Mouse (Mus musculus) hindbrain, postnatal 0 days (tissue): ENCODE results near the gene H2-T22. TPM values are rescaled to one million over a fixed set of nuclear protein-coding genes. Genes with fewer than 3 reads are reported as not detected.
A peak's percentile ranks its signal among the peaks of the same experiment; 100 is the strongest.

Experiments
- ATAC-seq: fragments of 200-750 bp; cut with Nextera tagmentation; 2 replicates; pipeline ENCODE4 v1.8.0; 2017; ENCODE audit warnings: mild to moderate bottlenecking, moderate TSS enrichment, moderate library complexity
- DNase-seq: peaks from one replicate; pipeline ENCODE4 v3.0.0-alpha.2; 2015; ENCODE audit warnings: low spot score
- H3K27ac ChIP-seq: fragments of 300-500 bp; sonication (generic); 2 replicates; pipeline ENCODE4 v1.5.1; 2014; ENCODE audit warnings: mild to moderate bottlenecking
- H3K27me3 ChIP-seq: fragments of 300-500 bp; sonication (generic); 2 replicates; pipeline ENCODE4 v1.6.1; 2014; ENCODE audit warnings: low read length, mixed read lengths; ENCODE audit not compliant: insufficient read depth
- H3K36me3 ChIP-seq: fragments of 300-500 bp; sonication (generic); 2 replicates; pipeline ENCODE4 v1.6.1; 2014; ENCODE audit warnings: low read length, mixed read lengths; ENCODE audit not compliant: insufficient read depth
- H3K4me1 ChIP-seq: fragments of 300-500 bp; sonication (generic); 2 replicates; pipeline ENCODE4 v1.6.1; 2014; ENCODE audit warnings: antibody characterized with exemption, low read length, mixed read lengths; ENCODE audit not compliant: insufficient read depth
- H3K4me2 ChIP-seq: fragments of 300-500 bp; sonication (generic); 2 replicates; pipeline ENCODE4 v1.6.1; 2014; ENCODE audit warnings: low read depth, mild to moderate bottlenecking, low read length, moderate library complexity, mixed read lengths
- H3K4me3 ChIP-seq: fragments of 300-500 bp; sonication (generic); 2 replicates; pipeline ENCODE4 v1.5.1; 2014; ENCODE audit warnings: low read length
- H3K9ac ChIP-seq: fragments of 300-500 bp; sonication (generic); replicated peaks from 2 replicates; pipeline ENCODE4 v1.6.1; 2014; ENCODE audit warnings: mild to moderate bottlenecking, low read length, moderate library complexity, mixed read lengths
- H3K9me3 ChIP-seq: fragments of 300-500 bp; sonication (generic); 2 replicates; pipeline ENCODE4 v1.6.1; 2016; ENCODE audit warnings: low read length, mixed read lengths
- CTCF ChIP-seq: IDR thresholded peaks from 2 replicates; pipeline ENCODE4 v1.5.1; 2016; ENCODE audit warnings: antibody characterized with exemption, control low read depth, low read depth
- WGBS: fragments of 180-500 bp; shearing (Covaris S2); extraction: QIAGEN DNeasy Blood & Tissue Kit; methylation state at CpG from one replicate; pipeline ENCODE4 v1.1.7; 2014; 5-methylcytosine and 5-hydroxymethylcytosine counted together
- polyA plus RNA-seq: library from polyadenylated mRNA; unstranded; fragments of >200 nt; fragmentation: Nextera tagmentation; extraction: Ambion mirVana; gene quantifications from 2 replicates; pipeline ENCODE4 v1.2.1, GENCODE M21; 2015
- total RNA-seq: library from RNA; depleted of rRNA; stranded (reverse); fragments of >200 nt; gene quantifications from 2 replicates; pipeline ENCODE4 v1.2.3, GENCODE M21; 2014

The H2-T22 gene
- total and polyA plus RNA-seq, 2 experiments from 2014 or later: 9.1 to 15.4 TPM

DNA sequence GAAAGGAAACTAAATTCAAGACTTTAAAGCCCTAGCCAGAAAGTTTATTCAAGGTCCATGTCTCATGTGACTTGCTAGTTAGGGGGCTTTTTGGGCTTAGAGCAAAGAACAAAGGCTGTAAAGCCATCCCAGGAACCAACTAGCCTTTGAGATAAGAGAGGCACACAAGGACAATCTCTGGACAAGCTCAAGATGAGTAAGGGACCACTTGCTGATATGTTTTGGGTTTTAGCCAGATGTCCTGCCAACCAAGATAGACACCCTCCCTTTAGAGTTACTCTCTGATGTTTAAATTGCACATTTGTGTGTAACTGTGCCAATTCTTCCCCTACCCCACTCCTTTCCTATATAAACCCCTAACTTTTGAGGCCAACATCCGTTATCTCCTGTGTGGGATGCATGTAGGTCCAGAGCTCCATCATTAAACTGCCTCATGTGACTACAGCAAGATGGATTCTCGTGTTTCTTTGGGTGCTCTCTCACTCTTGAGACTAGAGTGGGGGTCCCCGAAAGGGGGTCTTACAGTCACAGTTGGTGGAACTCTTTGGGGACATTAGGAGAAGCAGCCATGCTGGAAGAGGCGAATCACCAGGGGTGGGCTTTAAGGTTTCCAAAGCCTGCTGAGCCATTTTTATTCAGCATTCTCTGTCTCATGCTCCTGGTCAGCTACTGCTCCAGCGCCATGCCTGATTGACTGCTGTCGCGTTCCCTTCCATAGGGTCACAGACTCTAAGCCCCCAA, 13.5 kb downstream of the H2-T22 start:
- Histone ChIP-seq H3K4me1 (no peaks in the 10 kb centered on the region), H3K9me3 (no peaks in the 10 kb centered on the region), H3K4me3 (no peak overlapping the region), H3K9ac (no peak overlapping the region), H3K27me3 (no peaks in the 10 kb centered on the region), H3K36me3 (no peaks in the 10 kb centered on the region), H3K4me2 (no peak overlapping the region), H3K27ac (no peak overlapping the region)
- no peak for TF ChIP-seq CTCF
- DNase-seq (no peak), ATAC-seq (no peak)
- WGBS: 66% methylated on average over 7 of the region's 7 CpGs

DNA sequence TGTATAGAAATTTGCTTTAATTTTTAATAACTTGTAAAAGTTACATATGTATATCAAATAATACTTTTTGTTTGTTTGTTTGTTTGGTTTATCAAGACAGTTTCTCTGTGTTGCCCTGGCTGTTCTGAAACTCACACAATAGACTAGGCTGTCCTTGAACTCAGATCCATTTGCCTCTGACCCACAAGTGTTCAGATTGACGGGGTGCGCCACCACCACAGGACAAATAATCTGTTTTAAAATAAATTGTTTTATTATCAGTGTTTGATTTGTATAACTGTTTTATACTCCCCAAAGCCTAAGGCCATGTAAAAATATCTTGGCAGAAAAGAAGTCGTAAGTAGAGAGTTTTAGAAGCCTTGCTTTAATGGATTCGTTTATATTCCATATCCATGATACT, 14.9 kb downstream of the H2-T22 start:
- no peak overlapping the region for H3K27ac ChIP-seq
- H3K4me1 ChIP-seq: no peaks in the 10 kb centered on the region
- 95% methylated on average over 4 of the region's 4 CpGs for WGBS
- DNase-seq (no peak), ATAC-seq (no peak)
- no peaks in the 10 kb centered on the region for H3K36me3 ChIP-seq
- TF ChIP-seq CTCF: no peak
- no peaks in the 10 kb centered on the region for H3K9me3 ChIP-seq
- H3K27me3 ChIP-seq: no peaks in the 10 kb centered on the region
- no peak overlapping the region for H3K4me2 ChIP-seq
- no peak overlapping the region for H3K9ac ChIP-seq
- H3K4me3 ChIP-seq: no peak overlapping the region

DNA sequence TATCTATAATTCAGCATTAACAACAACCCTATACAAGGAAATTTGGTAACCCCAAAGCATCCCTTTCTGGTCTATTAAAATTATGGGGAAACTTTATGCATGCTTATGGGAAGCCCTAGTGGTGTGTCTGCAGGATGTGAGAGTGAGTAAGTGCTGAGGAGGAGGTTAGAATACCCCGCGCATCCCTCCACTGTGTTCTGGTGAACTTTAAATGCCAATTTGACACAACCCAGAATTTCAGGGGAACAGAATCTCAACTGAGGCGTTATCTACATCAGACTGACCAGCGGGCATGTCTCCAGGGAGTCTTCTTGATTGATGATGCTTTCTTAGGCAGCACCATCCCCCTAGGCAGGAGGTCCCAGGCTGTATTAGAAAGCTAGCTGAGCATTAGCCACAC, 16.6 kb downstream of the H2-T22 start:
- 43% methylated on average over 4 of the region's 4 CpGs for WGBS
- H3K9ac ChIP-seq: no peak overlapping the region
- H3K27ac ChIP-seq: no peak overlapping the region
- H3K4me1 ChIP-seq: no peaks in the 10 kb centered on the region
- no peaks in the 10 kb centered on the region for H3K36me3 ChIP-seq
- H3K4me3 ChIP-seq: no peak overlapping the region
- no peaks in the 10 kb centered on the region for H3K27me3 ChIP-seq
- H3K9me3 ChIP-seq: no peaks in the 10 kb centered on the region
- H3K4me2 ChIP-seq: no peak overlapping the region
- ATAC-seq (no peak), DNase-seq (no peak)
- no peak for TF ChIP-seq CTCF

DNA sequence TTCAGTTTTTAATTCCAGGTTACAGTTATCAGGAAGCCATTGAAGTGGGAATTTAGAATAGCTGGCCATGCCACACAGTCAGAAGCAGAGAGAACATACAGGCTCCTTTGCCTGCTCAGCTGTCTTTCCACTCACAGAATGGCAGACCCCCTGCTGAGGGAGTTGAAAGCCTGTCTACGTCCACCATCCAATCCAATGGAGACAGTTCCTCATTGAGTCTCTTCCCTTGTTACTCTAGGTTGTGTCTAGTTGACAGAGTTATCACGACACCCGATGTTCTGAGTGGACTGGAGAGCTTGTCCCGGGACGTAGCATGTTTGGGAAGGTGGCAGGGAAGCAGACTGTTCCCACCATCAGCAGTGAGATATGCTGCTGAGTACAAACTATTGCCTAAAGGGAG, 17.4 kb downstream of the H2-T22 start:
- ATAC-seq (no peak), DNase-seq (no peak)
- Histone ChIP-seq H3K27ac (no peak overlapping the region), H3K36me3 (no peaks in the 10 kb centered on the region), H3K4me3 (no peak overlapping the region), H3K4me1 (no peaks in the 10 kb centered on the region), H3K9me3 (no peaks in the 10 kb centered on the region), H3K9ac (no peak overlapping the region), H3K4me2 (no peak overlapping the region), H3K27me3 (no peaks in the 10 kb centered on the region)
- no peak for TF ChIP-seq CTCF
- 44% methylated on average over 5 of the region's 5 CpGs for WGBS

DNA sequence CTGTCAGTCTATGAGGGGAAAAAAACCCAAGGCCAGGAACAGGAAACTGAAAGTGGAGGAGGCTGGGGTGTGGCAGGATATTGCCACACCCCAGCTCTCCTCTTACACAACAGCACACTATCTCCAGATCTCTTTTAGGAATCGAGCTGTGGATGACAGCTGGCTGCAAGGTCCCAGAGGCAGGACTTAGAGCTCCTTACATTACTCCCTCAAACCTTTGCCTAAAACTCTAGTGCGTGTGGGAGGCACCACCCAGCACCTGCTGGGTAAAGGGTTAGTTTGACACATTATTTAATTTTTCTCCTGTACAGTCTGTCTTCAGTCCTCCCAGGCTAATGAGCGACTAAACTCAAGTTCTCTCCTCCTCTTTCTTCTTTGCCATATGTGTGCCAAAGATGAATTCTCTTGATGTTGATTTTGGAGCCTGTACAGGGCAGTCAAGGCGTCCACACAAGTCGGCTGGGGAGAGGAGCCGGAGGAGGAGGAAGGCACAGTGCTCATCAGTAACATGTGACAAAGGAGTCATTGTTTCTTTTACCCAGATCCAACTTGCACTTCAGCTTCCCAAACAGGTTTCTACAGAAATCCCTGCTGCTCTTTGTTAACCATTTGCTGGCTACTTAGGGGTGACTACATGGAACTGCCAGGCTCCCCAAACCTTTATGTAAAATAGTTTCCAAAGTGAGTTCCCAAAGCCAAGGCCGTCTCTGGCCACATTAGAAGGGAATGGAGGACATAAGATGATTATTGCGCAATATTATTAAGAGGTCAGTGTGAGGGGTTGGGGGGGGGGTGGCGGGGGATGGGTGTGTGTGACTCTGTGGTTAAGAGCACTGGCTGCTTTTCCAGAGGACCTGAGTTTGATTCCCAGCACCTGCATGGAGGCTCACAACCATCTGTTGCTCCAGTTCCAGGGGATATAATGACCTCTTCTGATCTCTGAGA, 18.6 kb downstream of the H2-T22 start:
- Histone ChIP-seq H3K27me3 (no peaks in the 10 kb centered on the region), H3K9ac (no peak overlapping the region), H3K4me3 (no peak overlapping the region), H3K36me3 (no peaks in the 10 kb centered on the region), H3K4me1 (no peaks in the 10 kb centered on the region), H3K4me2 (no peak overlapping the region), H3K27ac (peak overlapping the region; percentile 17; the same call in 1 of the 2 replicates), H3K9me3 (no peaks in the 10 kb centered on the region)
- no peak for TF ChIP-seq CTCF
- ATAC-seq (no peak), DNase-seq (no peak)
- 61% methylated on average over 9 of the region's 9 CpGs for WGBS

DNA sequence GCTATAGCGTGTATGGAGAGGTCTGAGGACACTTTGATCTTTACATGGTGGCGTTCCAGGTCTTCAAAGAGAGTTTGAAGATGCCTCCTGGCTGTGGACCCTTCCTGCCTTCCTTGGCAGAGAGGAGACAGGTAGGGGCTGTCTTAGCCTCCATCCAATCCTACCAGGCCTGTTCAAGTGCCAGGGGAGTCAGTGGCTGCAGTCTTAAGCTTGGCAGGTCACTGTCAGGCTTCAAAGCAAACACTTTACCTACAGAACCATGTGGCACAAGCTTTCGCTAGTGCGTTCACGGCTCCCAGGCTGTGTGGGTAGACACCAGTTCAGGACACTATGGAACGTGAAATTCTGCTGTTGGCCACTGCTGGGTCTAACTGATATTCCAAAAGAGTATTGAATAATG, 19.6 kb downstream of the H2-T22 start:
- no peak overlapping the region for H3K4me3 ChIP-seq
- H3K27me3 ChIP-seq: no peaks in the 10 kb centered on the region
- H3K27ac ChIP-seq: no peak overlapping the region
- no peaks in the 10 kb centered on the region for H3K4me1 ChIP-seq
- no peaks in the 10 kb centered on the region for H3K9me3 ChIP-seq
- no peak overlapping the region for H3K4me2 ChIP-seq
- no peaks in the 10 kb centered on the region for H3K36me3 ChIP-seq
- no peak for TF ChIP-seq CTCF
- H3K9ac ChIP-seq: no peak overlapping the region
- DNase-seq (no peak), ATAC-seq (no peak)
- 90% methylated on average over 6 of the region's 6 CpGs for WGBS
